10 mouse cellular contexts compared by ENCODE assay signal in the genomic region with DNA sequence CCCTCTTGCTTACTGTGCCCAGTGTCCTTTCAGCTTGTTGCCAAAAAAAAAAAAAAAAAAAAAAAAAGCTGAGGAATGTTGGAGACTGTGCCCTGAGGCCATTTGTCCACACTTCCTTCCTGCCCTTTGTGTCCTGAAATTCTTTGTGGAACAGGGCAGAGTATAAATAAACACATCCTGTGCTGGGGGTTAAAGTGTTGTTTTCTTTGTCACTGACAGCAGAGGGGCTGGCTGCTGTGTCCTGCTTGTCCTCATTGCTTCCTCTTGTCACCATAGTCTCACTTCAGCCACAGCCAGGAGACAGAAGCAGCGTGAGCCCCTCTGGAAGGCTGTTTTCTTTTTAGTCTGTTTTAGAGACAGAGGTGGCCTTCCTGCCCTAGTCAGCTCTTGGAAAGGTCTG. TPM values are rescaled to one million over a fixed set of nuclear protein-coding genes. Genes with fewer than 3 reads are reported as not detected.
DNase-seq lines count a peak whose midpoint lies in the region; ATAC-seq lines count a peak whose summit lies in the region.
"Had no signal": no experiment of that assay in that cellular context is flagged by ENCODE, and none has a peak within 500 bp of the region (broad histone marks: within the 10 kb centered on the region; RNA-seq: fewer than 3 reads in every experiment).

No protein-coding gene starts in this region.

- no peaks in the 10 kb centered on the region for H3K27me3 ChIP-seq in neural tube, embryonic 11.5 days (ENCODE audit: control insufficient read depth, insufficient read depth, low read length)
- no peaks in the 10 kb centered on the region for H3K27me3 ChIP-seq in neural tube, embryonic 15.5 days (replicated peaks)
- H3K27me3 ChIP-seq in heart, embryonic 13.5 days (replicated peaks), result no peaks in the 10 kb centered on the region
- no peaks in the 10 kb centered on the region for H3K27me3 ChIP-seq in stomach, embryonic 15.5 days (replicated peaks)

- peaks cover 27% of the 10 kb centered on the region for H3K36me3 ChIP-seq in neural tube, embryonic 11.5 days (ENCODE audit: control insufficient read depth, insufficient read depth, low read length)
- H3K36me3 ChIP-seq in neural tube, embryonic 15.5 days, result peaks cover 92% of the 10 kb centered on the region
- peaks cover 98% of the 10 kb centered on the region for H3K36me3 ChIP-seq in heart, embryonic 13.5 days
- H3K36me3 ChIP-seq in stomach, embryonic 15.5 days, result peaks cover 55% of the 10 kb centered on the region

- H3K4me2 ChIP-seq in neural tube, embryonic 11.5 days (ENCODE audit: low read depth), result no peak overlapping the region
- no peak overlapping the region for H3K4me2 ChIP-seq in neural tube, embryonic 15.5 days
- 0 out of 2 replicates have a peak overlapping the region, but pooled peaks have one; percentile 8 for H3K4me2 ChIP-seq in heart, embryonic 13.5 days
- H3K4me2 ChIP-seq in stomach, embryonic 15.5 days, result no peak overlapping the region

- no peaks in the 10 kb centered on the region for H3K9me3 ChIP-seq in neural tube, embryonic 11.5 days (ENCODE audit: control insufficient read depth, low read length)
- H3K9me3 ChIP-seq in neural tube, embryonic 15.5 days (replicated peaks), result no peaks in the 10 kb centered on the region
- H3K9me3 ChIP-seq in heart, embryonic 13.5 days, result no peaks in the 10 kb centered on the region
- no peaks in the 10 kb centered on the region for H3K9me3 ChIP-seq in stomach, embryonic 15.5 days
- H3K9me3 ChIP-seq: midbrain, embryonic 10.5 days had no signal

- no peak overlapping the region for H3K9ac ChIP-seq in neural tube, embryonic 11.5 days (ENCODE audit: low read length)
- H3K9ac ChIP-seq in neural tube, embryonic 15.5 days (replicated peaks), result no peak overlapping the region
- peak overlapping the region; percentile 48 for H3K9ac ChIP-seq in heart, embryonic 13.5 days
- H3K9ac ChIP-seq in stomach, embryonic 15.5 days, result no peak overlapping the region

- no peak overlapping the region; the same call in 1 of the 2 replicates for H3K4me3 ChIP-seq in neural tube, embryonic 11.5 days (ENCODE audit: low read depth, low read length)
- no peak overlapping the region for H3K4me3 ChIP-seq in neural tube, embryonic 15.5 days (replicated peaks)
- H3K4me3 ChIP-seq in heart, embryonic 13.5 days, result no peak overlapping the region
- H3K4me3 ChIP-seq in stomach, embryonic 15.5 days (replicated peaks), result no peak overlapping the region
- H3K4me3 ChIP-seq: midbrain, embryonic 10.5 days had no signal

- H3K27ac ChIP-seq in neural tube, embryonic 11.5 days (ENCODE audit: low read depth, low read length), result 0 out of 2 replicates have a peak overlapping the region, but pooled peaks have one; percentile 27
- no peak overlapping the region for H3K27ac ChIP-seq in neural tube, embryonic 15.5 days (replicated peaks)
- peak overlapping the region; percentile 87 for H3K27ac ChIP-seq in heart, embryonic 13.5 days (replicated peaks)
- peak overlapping the region; percentile 46; the same call in 1 of the 2 replicates for H3K27ac ChIP-seq in stomach, embryonic 15.5 days

- DNase-seq in neural tube, embryonic 11.5 days (ENCODE audit: low spot score), result no peak
- peak; percentile 65 to 87 for DNase-seq in kidney, postnatal 36 days
- no peak for DNase-seq in urinary bladder, postnatal 4 days (ENCODE audit: low spot score in 2 of 2)
- DNase-seq in thymus, postnatal 0 days (ENCODE audit: low spot score), result no peak
- no peak for DNase-seq in gastrocnemius, adult 8-10 months (ENCODE audit: low spot score in 2 of 2)
- DNase-seq: gastrocnemius, postnatal 10 days had no signal

- ATAC-seq in neural tube, embryonic 11.5 days (ENCODE audit: insufficient read depth, low FRiP score, low TSS enrichment), result no peak
- ATAC-seq in neural tube, embryonic 15.5 days (ENCODE audit: low FRiP score), result no peak
- ATAC-seq in heart, embryonic 13.5 days (ENCODE audit: extremely low read depth, insufficient number of reproducible peaks, low FRiP score, low TSS enrichment), result 0 out of 2 replicates have a peak, but pooled peaks have one; percentile 46
- no peak for ATAC-seq in stomach, embryonic 15.5 days (ENCODE audit: insufficient read depth, low FRiP score, low read depth)

- no peaks in the 10 kb centered on the region for H3K4me1 ChIP-seq in neural tube, embryonic 11.5 days (ENCODE audit: control insufficient read depth, insufficient read depth, low read length)
- H3K4me1 ChIP-seq in neural tube, embryonic 15.5 days, result no peaks in the 10 kb centered on the region
- peaks cover 5% of the 10 kb centered on the region for H3K4me1 ChIP-seq in heart, embryonic 13.5 days
- H3K4me1 ChIP-seq in stomach, embryonic 15.5 days, result no peaks in the 10 kb centered on the region
- H3K4me1 ChIP-seq: midbrain, embryonic 10.5 days had no signal

- WGBS in neural tube, embryonic 11.5 days, result 57% methylated on average over 1 of the region's 1 CpGs
- 81% methylated on average over 1 of the region's 1 CpGs for WGBS in neural tube, embryonic 15.5 days
- WGBS in heart, embryonic 13.5 days, result 21% methylated on average over 1 of the region's 1 CpGs
- 30% methylated on average over 1 of the region's 1 CpGs for WGBS in stomach, embryonic 15.5 days

RNA-seq across cellular contexts. Expression of a gene that starts 9.5 kb away (rescaled TPM):
- polyA plus RNA-seq in neural tube, embryonic 11.5 days (2014; fragmentation: Nextera tagmentation; extraction: Ambion mirVana), result 61.5 and 71.3 TPM in 2 replicates
- polyA plus RNA-seq in neural tube, embryonic 15.5 days (2015; fragmentation: Nextera tagmentation; extraction: Ambion mirVana), result 64.8 and 66.1 TPM in 2 replicates
- 33.1 and 39.7 TPM in 2 replicates for polyA plus RNA-seq in heart, embryonic 13.5 days (2015; fragmentation: Nextera tagmentation; extraction: Ambion mirVana)
- polyA plus RNA-seq in stomach, embryonic 15.5 days (2015; fragmentation: Nextera tagmentation; extraction: Ambion mirVana), result 49.3 and 51.8 TPM in 2 replicates
- 47.6 and 55.3 TPM in 2 replicates for polyA plus RNA-seq in thymus, postnatal 0 days (2015; fragmentation: Nextera tagmentation; extraction: Ambion mirVana)
- 10 to 100 TPM; 20.1 to 27.0 (median 22.9) TPM for total RNA-seq in gastrocnemius, adult 8-10 months (2022)

RNA-seq across cellular contexts. Expression of a gene that starts 20.6 kb away (rescaled TPM):
- 194 and 196 TPM in 2 replicates for polyA plus RNA-seq in neural tube, embryonic 11.5 days (2014; fragmentation: Nextera tagmentation; extraction: Ambion mirVana)
- 186 and 213 TPM in 2 replicates for polyA plus RNA-seq in neural tube, embryonic 15.5 days (2015; fragmentation: Nextera tagmentation; extraction: Ambion mirVana)
- polyA plus RNA-seq in heart, embryonic 13.5 days (2015; fragmentation: Nextera tagmentation; extraction: Ambion mirVana), result 86.6 and 89.5 TPM in 2 replicates
- 74.3 and 78.5 TPM in 2 replicates for polyA plus RNA-seq in stomach, embryonic 15.5 days (2015; fragmentation: Nextera tagmentation; extraction: Ambion mirVana)
- 47.5 and 53.2 TPM in 2 replicates for polyA plus RNA-seq in thymus, postnatal 0 days (2015; fragmentation: Nextera tagmentation; extraction: Ambion mirVana)
- 10 to 100 TPM; 29.2 to 43.7 (median 36.4) TPM for total RNA-seq in gastrocnemius, adult 8-10 months (2022)

RNA-seq across cellular contexts. Expression of a gene that starts 55.7 kb away (rescaled TPM):
- 74.6 and 78.9 TPM in 2 replicates for polyA plus RNA-seq in neural tube, embryonic 11.5 days (2014; fragmentation: Nextera tagmentation; extraction: Ambion mirVana)
- 62.4 and 66.8 TPM in 2 replicates for polyA plus RNA-seq in neural tube, embryonic 15.5 days (2015; fragmentation: Nextera tagmentation; extraction: Ambion mirVana)
- 47.0 and 47.2 TPM in 2 replicates for polyA plus RNA-seq in heart, embryonic 13.5 days (2015; fragmentation: Nextera tagmentation; extraction: Ambion mirVana)
- polyA plus RNA-seq in stomach, embryonic 15.5 days (2015; fragmentation: Nextera tagmentation; extraction: Ambion mirVana), result 53.6 and 53.8 TPM in 2 replicates
- polyA plus RNA-seq in thymus, postnatal 0 days (2015; fragmentation: Nextera tagmentation; extraction: Ambion mirVana), result 47.9 and 56.2 TPM in 2 replicates
- total RNA-seq in gastrocnemius, adult 8-10 months (2022), result 10 to 100 TPM in 3 of 4 experiments, 1 to 10 TPM in 1; 9.9 to 12.1 (median 11.1) TPM

Comparison
In these comparisons a context has a peak if more than half of its experiments do, and no peak if none do; other contexts are left out.
1. DNase-seq: peak in kidney, postnatal 36 days (2 of 2); none in neural tube, embryonic 11.5 days (single experiment), urinary bladder, postnatal 4 days (0 of 2), thymus, postnatal 0 days (single experiment) and gastrocnemius, adult 8-10 months (0 of 2).